Mouse (Mus musculus) neural tube, embryonic 14.5 days (tissue): ENCODE results near the gene Barhl2. TPM values are rescaled to one million over a fixed set of nuclear protein-coding genes. Genes with fewer than 3 reads are reported as not detected.
A peak's percentile ranks its signal among the peaks of the same experiment; 100 is the strongest.

Source experiments
- ATAC-seq: fragments of 200-750 bp; cut with Nextera tagmentation; 2 replicates; pipeline ENCODE4 v1.8.0; 2017; ENCODE audit warnings: low read depth, mild to moderate bottlenecking, moderate TSS enrichment, moderate library complexity
- H3K27ac ChIP-seq: fragments of 300-500 bp; sonication (generic); 2 replicates; pipeline ENCODE4 v1.5.1; 2014; ENCODE audit warnings: low read depth, mild to moderate bottlenecking, control low read depth, low read length, moderate library complexity, mixed read lengths
- H3K27me3 ChIP-seq: fragments of 300-500 bp; sonication (generic); 2 replicates; pipeline ENCODE4 v1.6.1; 2014; ENCODE audit warnings: low read length; ENCODE audit not compliant: control insufficient read depth, insufficient read depth
- H3K36me3 ChIP-seq: fragments of 300-500 bp; sonication (generic); 2 replicates; pipeline ENCODE4 v1.6.1; 2014; ENCODE audit warnings: low read length, mixed read lengths; ENCODE audit not compliant: control insufficient read depth, insufficient read depth
- H3K4me1 ChIP-seq: fragments of 300-500 bp; sonication (generic); 2 replicates; pipeline ENCODE4 v1.6.1; 2014; ENCODE audit warnings: low read length; ENCODE audit not compliant: control insufficient read depth, insufficient read depth
- H3K4me2 ChIP-seq: fragments of 300-500 bp; sonication (generic); 2 replicates; pipeline ENCODE4 v1.6.1; 2014; ENCODE audit warnings: mild to moderate bottlenecking, low read depth, low read length, control low read depth
- H3K4me3 ChIP-seq: fragments of 300-500 bp; sonication (generic); 2 replicates; pipeline ENCODE4 v1.5.1; 2014; ENCODE audit warnings: low read depth, low read length, control low read depth, mixed read lengths
- H3K9ac ChIP-seq: fragments of 300-500 bp; sonication (generic); replicated peaks from 2 replicates; pipeline ENCODE4 v1.6.1; 2014; ENCODE audit warnings: low read depth, mild to moderate bottlenecking, control low read depth, low read length, mixed read lengths
- H3K9me3 ChIP-seq: fragments of 300-500 bp; sonication (generic); 2 replicates; pipeline ENCODE4 v1.6.1; 2016; ENCODE audit warnings: low read length; ENCODE audit not compliant: control insufficient read depth
- WGBS: fragments of 180-500 bp; shearing (Covaris S2); extraction: QIAGEN DNeasy Blood & Tissue Kit; methylation state at CpG from one replicate; pipeline ENCODE4 v1.1.7; 2014; 5-methylcytosine and 5-hydroxymethylcytosine counted together
- polyA plus RNA-seq: library from polyadenylated mRNA; unstranded; fragments of >200 nt; fragmentation: Nextera tagmentation; extraction: Ambion mirVana; gene quantifications from 2 replicates; pipeline ENCODE4 v1.2.1, GENCODE M21; 2014

Barhl2 gene
- 2.6 and 2.7 TPM in 2 replicates for polyA plus RNA-seq

DNA sequence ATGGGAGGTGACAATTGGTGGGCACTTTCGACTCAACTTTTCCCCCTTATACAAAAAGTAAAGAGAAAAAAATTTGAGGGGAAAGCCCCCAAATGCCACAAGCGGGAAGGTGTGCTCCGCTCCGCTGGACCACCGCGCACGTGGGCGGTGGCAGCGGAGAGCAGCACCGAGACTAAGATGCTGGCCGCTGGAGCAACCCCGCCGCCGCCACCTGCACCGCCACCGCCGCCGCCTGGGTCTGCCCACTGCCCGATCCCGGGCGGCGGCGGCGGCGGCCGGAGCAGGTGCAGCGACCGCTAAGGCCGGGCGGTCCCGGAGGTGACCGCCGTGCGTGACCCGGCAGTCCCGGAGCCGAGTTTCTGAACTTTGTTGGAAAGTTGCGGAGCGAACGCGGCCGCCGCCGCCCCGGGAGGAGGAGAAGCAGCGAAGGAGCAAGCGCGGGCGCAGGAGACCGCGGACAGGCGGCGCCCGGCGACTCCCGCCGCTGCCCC is at the start of gene Barhl2:
Gene Barhl2 (minus strand): TSS at position 181 of the 491 bp plus-strand sequence.
- Histone ChIP-seq H3K4me3 (peak within 1 kb of the TSS; percentile 29), H3K9me3 (no peaks in the 10 kb centered on the region), H3K27ac (peak within 1 kb of the TSS; percentile 39), H3K9ac (peak within 1 kb of the TSS; percentile 21; the same call in 1 of the 2 replicates), H3K27me3 (peaks cover 78% of the 10 kb centered on the region), H3K4me1 (peaks cover 8% of the 10 kb centered on the region; the same call in 1 of the 2 replicates), H3K4me2 (peak within 1 kb of the TSS; percentile 49), H3K36me3 (no peaks in the 10 kb centered on the region)
- no peak for ATAC-seq
- WGBS: under 1% methylated on average over 45 of the region's 57 CpGs

DNA sequence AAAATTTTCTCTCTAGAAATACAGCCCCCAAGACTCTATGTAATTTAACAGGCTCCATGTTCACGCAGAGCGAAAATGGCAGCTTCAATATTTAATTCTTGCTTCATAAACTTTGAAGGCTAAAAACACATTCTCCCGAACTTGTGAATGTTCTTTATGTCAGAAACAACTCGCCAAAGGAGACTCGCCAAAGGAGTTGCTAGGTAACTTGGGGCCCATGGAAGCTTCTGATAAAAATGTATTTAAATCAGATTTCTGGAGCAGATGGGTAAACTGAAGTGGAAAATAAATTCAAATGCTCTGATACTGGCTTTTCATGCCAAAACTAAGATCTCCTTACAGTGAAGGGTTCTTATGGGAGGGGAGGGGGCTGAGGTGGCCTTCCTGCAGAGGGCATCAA is 48.1 kb upstream of the Barhl2 start:
- H3K27me3 ChIP-seq: no peaks in the 10 kb centered on the region
- H3K9ac ChIP-seq: no peak overlapping the region
- H3K4me2 ChIP-seq: no peak overlapping the region
- no peaks in the 10 kb centered on the region for H3K4me1 ChIP-seq
- H3K27ac ChIP-seq: no peak overlapping the region
- WGBS: 67% methylated on average over 5 of the region's 5 CpGs
- H3K4me3 ChIP-seq: no peak overlapping the region
- no peak for ATAC-seq
- no peaks in the 10 kb centered on the region for H3K9me3 ChIP-seq
- no peaks in the 10 kb centered on the region for H3K36me3 ChIP-seq

DNA sequence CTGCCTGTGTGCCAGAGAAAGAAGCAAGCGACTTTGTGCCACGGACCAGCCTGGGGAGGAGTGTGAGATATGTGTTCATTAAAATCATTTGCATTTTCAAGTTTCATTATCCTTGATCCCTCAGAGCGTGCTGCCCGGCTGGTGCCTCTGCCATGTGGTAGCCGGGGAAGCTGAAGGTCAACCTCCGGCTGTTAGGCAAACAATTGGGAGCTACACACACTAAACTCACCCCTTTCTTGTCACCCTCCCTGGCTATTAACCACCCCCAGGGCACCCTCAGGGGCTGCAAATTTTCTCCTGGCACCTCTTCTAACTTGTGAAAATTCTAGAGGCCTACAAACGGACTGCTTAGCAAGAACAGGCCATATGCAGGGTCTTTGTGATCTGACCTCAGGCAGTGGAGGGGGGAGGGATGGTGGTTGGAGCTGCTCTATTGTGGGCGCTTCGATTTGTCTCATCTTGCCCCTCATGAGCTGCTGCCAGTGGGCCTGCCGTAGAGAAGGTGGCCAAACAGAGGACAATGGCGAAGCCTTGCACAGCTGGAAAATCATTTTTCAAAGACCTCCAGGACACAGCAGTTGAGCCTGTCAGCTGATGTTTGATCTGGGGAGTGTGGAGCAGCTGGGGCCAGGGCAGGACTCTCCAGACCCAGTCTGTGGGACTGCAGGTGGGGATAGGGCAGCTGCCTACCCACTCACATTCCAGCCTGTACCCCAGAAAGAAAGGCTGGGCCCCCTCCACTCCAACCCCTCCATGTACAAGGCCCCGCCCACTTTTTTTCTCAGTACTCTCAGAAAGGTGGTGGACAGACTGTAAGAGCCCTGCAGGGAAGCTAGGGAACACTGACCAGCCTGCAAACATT is 44.9 kb upstream of the Barhl2 start:
- 42% methylated on average over 12 of the region's 12 CpGs for WGBS
- Histone ChIP-seq H3K27ac (no peak overlapping the region), H3K9ac (no peak overlapping the region), H3K9me3 (no peaks in the 10 kb centered on the region), H3K27me3 (no peaks in the 10 kb centered on the region), H3K36me3 (no peaks in the 10 kb centered on the region), H3K4me1 (no peaks in the 10 kb centered on the region), H3K4me3 (no peak overlapping the region), H3K4me2 (no peak overlapping the region)
- 0 out of 2 replicates have a peak, but pooled peaks have one; percentile 14 for ATAC-seq

DNA sequence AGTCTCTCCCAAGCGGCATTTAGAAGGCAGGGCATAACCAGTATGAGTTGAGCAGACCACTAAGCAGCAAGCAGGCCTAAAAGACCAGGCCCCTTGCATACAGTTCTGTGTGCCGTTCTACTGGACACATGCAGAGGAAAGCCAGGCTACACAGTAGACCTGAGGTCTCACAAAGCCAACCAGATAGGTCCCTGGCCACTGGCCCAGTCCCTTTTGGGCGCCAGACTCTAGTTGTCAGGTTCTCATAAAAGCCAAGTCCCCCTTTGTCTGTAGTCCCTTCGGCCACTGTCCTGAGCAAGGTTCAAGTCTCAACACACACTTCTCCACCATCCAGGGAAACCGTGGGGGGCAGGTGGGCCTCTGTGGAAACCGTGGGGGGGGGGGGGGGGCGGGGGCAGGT is 44.3 kb upstream of the Barhl2 start:
- Histone ChIP-seq H3K4me3 (no peak overlapping the region), H3K9ac (no peak overlapping the region), H3K27ac (no peak overlapping the region), H3K9me3 (no peaks in the 10 kb centered on the region), H3K27me3 (no peaks in the 10 kb centered on the region), H3K4me2 (no peak overlapping the region), H3K36me3 (no peaks in the 10 kb centered on the region), H3K4me1 (no peaks in the 10 kb centered on the region)
- WGBS: 78% methylated on average over 6 of the region's 7 CpGs
- 0 out of 2 replicates have a peak, but pooled peaks have one; percentile 4 for ATAC-seq

DNA sequence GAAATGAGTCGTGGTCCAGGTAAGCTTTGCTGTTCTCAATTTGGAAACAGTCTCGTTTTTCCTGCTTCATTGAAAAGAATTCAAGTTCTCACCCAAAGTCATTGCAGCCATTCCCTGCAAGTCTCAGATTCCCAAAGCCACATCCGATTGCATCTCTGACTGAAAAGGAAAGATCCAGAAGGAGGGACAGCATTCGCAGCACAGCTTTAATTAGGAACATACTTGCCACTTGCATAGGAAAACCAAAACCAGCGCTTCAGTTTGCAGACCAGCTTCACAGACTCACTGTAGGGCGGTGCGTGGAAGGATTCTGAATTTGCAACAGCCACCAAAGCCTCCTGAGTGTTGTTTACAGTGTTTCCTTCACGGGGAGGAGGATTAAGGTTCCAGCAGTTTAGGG is 33.8 kb upstream of the Barhl2 start:
- no peak for ATAC-seq
- H3K4me3 ChIP-seq: no peak overlapping the region
- H3K27me3 ChIP-seq: no peaks in the 10 kb centered on the region
- no peaks in the 10 kb centered on the region for H3K36me3 ChIP-seq
- no peaks in the 10 kb centered on the region for H3K4me1 ChIP-seq
- WGBS: 63% methylated on average over 8 of the region's 8 CpGs
- no peaks in the 10 kb centered on the region for H3K9me3 ChIP-seq
- no peak overlapping the region for H3K27ac ChIP-seq
- H3K4me2 ChIP-seq: no peak overlapping the region
- no peak overlapping the region for H3K9ac ChIP-seq

DNA sequence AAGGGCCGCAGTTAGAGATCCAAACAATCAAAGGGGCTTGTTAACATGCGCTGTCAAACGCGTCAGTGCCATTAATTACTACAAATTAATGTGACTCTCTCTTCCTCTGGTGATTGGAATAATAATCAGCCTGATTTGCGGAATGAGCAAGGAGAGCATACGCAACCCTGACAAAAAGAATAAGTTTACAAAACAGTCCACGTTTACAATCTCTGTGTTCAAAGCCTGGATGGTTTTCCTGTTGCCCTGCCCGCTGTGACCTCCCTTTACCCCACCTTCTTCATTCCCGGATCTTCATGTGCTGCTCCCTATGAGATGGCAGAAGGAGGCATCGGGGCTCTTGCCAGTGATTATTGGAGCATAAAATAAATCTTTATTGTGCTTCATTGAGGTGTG is 14.1 kb upstream of the Barhl2 start:
- H3K27me3 ChIP-seq: peaks cover 42% of the 10 kb centered on the region
- no peak overlapping the region for H3K4me3 ChIP-seq
- 3% methylated on average over 10 of the region's 10 CpGs for WGBS
- no peak for ATAC-seq
- H3K27ac ChIP-seq: no peak overlapping the region
- H3K9ac ChIP-seq: no peak overlapping the region
- no peak overlapping the region for H3K4me2 ChIP-seq
- H3K36me3 ChIP-seq: no peaks in the 10 kb centered on the region
- 0 out of 2 replicates have a peak, but pooled peaks cover 5% of the 10 kb centered on the region for H3K4me1 ChIP-seq
- no peaks in the 10 kb centered on the region for H3K9me3 ChIP-seq

DNA sequence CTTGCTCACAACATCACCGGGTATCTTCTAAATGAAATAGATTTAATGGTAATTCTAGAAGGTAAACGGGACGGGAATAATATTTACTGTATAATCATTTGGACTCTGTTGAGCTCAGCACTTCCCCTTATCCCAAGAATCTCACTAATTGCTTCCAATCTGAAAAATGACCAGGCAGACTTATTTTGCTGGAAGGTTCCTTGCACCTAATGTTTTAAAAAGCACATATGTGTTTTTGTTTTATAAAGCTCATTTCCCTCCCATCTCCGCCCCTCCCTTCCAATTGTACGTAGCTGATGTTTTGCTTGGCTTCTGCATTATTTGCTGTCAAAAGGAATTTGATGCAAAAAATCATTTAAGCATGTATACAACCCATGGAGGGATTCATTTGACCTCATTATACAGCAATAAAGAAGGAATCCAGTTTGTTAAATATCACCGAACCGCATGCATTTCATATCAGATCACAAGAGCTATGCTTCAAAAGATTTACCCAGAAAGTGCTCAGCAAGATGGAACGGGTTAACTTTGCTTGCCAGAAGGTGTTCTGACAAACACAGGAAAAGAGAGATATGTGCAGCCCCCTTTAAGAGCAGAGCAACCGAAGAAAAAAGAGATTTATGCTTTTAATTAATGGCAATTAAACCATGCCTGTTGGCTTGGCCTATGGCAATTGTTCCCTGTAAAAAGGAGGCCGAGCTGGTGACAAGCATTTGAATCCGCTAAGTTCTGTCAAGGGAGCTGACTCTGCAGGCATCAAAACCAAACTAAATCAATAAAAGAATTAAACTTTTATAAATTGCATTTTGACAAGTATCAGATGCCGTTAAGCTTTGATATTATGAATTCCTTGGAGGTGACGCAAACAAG is 13.5 kb upstream of the Barhl2 start:
- H3K4me2 ChIP-seq: no peak overlapping the region
- 0 out of 2 replicates have a peak, but pooled peaks cover 5% of the 10 kb centered on the region for H3K4me1 ChIP-seq
- H3K27ac ChIP-seq: no peak overlapping the region
- H3K9ac ChIP-seq: no peak overlapping the region
- H3K4me3 ChIP-seq: no peak overlapping the region
- 8% methylated on average over 13 of the region's 13 CpGs for WGBS
- H3K36me3 ChIP-seq: no peaks in the 10 kb centered on the region
- ATAC-seq: peak; percentile 17; the same call in 1 of the 2 replicates
- peaks cover 48% of the 10 kb centered on the region for H3K27me3 ChIP-seq
- H3K9me3 ChIP-seq: no peaks in the 10 kb centered on the region

DNA sequence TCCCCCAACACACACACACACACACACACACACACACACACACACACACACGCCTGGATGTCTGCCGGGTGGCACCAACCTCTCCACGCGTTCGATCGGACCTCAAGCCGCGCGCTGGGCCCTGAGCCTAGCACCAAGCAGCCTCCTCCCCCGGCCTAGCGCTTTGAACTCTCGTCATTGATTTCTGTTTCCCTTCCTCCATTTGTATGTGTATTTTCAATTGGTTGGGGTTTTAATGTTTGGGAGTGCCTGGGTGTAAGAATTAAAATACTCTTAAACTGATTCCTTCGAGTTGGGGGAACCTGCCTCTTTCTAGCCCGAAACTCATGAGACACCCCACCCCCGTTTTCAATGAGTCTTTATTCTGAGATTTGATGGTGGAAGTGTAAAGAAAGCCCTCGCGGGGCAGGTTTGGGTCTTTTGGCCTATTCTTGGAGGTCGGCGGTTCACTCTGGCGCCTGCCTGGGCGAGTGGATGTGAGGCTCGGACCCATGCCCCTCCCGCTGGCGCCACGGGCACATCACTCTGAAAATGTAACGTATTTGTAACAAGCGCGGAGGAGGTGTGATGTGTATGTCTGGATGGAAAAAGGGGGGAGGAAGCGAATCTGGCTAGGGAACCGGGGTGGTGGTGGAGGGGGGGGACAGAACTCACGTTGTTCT is 7.3 kb upstream of the Barhl2 start:
- peaks cover 70% of the 10 kb centered on the region for H3K27me3 ChIP-seq
- no peak overlapping the region for H3K9ac ChIP-seq
- no peak overlapping the region for H3K27ac ChIP-seq
- no peaks in the 10 kb centered on the region for H3K4me1 ChIP-seq
- H3K4me2 ChIP-seq: no peak overlapping the region
- no peak overlapping the region for H3K4me3 ChIP-seq
- no peaks in the 10 kb centered on the region for H3K36me3 ChIP-seq
- H3K9me3 ChIP-seq: no peaks in the 10 kb centered on the region
- 1% methylated on average over 31 of the region's 31 CpGs for WGBS
- ATAC-seq: no peak
